Mouse (Mus musculus): Measurements from ENCODE around the gene Kcnj12.

- TF ChIP-seq EP300 (IDR thresholded peaks at IDR 0.05) = no peak
- no peak for TF ChIP-seq CTCF (IDR thresholded peaks at IDR 0.05)
These were observed 18.3 kb upstream of the Kcnj12 start for GRCm38 (mm10) chr11:61004046-61004445.
